Mouse (Mus musculus) heart, postnatal 0 days (tissue): Measurements from ENCODE around the gene Mef2a.

Experiments used
- CTCF ChIP-seq: IDR thresholded peaks from 2 replicates; pipeline ENCODE4 v1.5.1; 2016; ENCODE audit warnings: antibody characterized with exemption, control low read depth, low read depth
- EP300 ChIP-seq: IDR thresholded peaks from 2 replicates; pipeline ENCODE4 v1.6.1; 2016; ENCODE audit warnings: antibody characterized with exemption, low read depth

GRCm38 (mm10) chr7:67228891-67229602 is 143.6 kb downstream of the Mef2a start:
- TF ChIP-seq CTCF (peak; percentile 71), EP300 (no peak)
